Comparison of ENCODE assay signal across 11 mouse cellular contexts in the genomic region with DNA sequence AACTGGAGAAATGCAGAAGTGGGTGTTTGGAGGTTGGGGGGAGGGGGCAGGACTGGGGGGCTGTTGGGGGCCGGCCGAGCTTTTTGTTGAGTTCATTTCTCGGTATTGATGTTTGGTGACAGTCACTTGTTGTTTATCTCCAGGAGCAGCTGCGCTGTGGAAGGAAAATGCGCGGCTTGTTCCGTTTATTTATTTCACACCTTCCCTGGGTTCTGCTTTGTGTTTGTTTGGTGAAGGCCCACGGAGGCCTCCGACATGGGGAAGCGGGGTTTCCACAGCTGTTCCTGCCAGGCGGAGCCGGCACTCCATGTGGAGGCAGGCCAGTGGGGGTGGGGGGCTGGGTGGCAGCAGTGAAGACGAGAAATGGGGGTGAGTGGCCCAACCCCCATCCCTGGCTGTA.
DNase-seq lines count a peak whose midpoint lies in the region; ATAC-seq and TF ChIP-seq lines count a peak whose summit lies in the region.
"Had no signal": no experiment of that assay in that cellular context is flagged by ENCODE, and none has a peak within 500 bp of the region (broad histone marks: within the 10 kb centered on the region; RNA-seq: fewer than 3 reads in every experiment).

No protein-coding gene starts in this region.

- DNase-seq in layer of hippocampus, adult 9-11 months = peak; percentile 50
- DNase-seq in layer of hippocampus, postnatal 25 days (ENCODE audit: extremely low spot score in 1 of 2, low spot score in 1 of 2) = no peak
- DNase-seq in brain, embryonic 14.5 days (ENCODE audit: low read depth) = peak; percentile 89
- DNase-seq in cerebellum, adult 11 months = no peak
- no peak for DNase-seq in kidney, postnatal 4 days
- DNase-seq: heart, postnatal 14 days had no signal

- TF ChIP-seq CTCF in brain, embryonic 14.5 days (IDR thresholded peaks at IDR 0.05; ENCODE audit: borderline replicate concordance, extremely low read depth, insufficient read depth, insufficient read length) = no peak

- no peaks in the 10 kb centered on the region for H3K9me3 ChIP-seq in hindbrain, embryonic 12.5 days (replicated peaks)
- H3K9me3 ChIP-seq in midbrain, embryonic 13.5 days = no peaks in the 10 kb centered on the region
- H3K9me3 ChIP-seq in kidney, embryonic 16.5 days (ENCODE audit: low read length) = no peaks in the 10 kb centered on the region

- H3K27me3 ChIP-seq in hindbrain, embryonic 12.5 days = no peaks in the 10 kb centered on the region
- H3K27me3 ChIP-seq in midbrain, embryonic 13.5 days = no peaks in the 10 kb centered on the region
- no peaks in the 10 kb centered on the region for H3K27me3 ChIP-seq in kidney, embryonic 16.5 days (ENCODE audit: insufficient read depth, low read length)
- H3K27me3 ChIP-seq: CH12.LX had no signal

- 35% methylated on average over 13 of the region's 13 CpGs for WGBS in hindbrain, embryonic 12.5 days
- WGBS in midbrain, embryonic 13.5 days = 45% methylated on average over 13 of the region's 13 CpGs
- WGBS in kidney, embryonic 16.5 days = 42% methylated on average over 13 of the region's 13 CpGs

- no peak overlapping the region for H3K4me3 ChIP-seq in hindbrain, embryonic 12.5 days
- H3K4me3 ChIP-seq in midbrain, embryonic 13.5 days (replicated peaks) = no peak overlapping the region
- no peak overlapping the region for H3K4me3 ChIP-seq in kidney, embryonic 16.5 days (ENCODE audit: low read length)

- no peak overlapping the region for H3K9ac ChIP-seq in hindbrain, embryonic 12.5 days
- H3K9ac ChIP-seq in midbrain, embryonic 13.5 days (replicated peaks) = 0 out of 2 replicates have a peak overlapping the region, but pooled peaks have one; percentile 41
- no peak overlapping the region for H3K9ac ChIP-seq in kidney, embryonic 16.5 days (replicated peaks; ENCODE audit: low read length)

- no peak overlapping the region for H3K4me2 ChIP-seq in hindbrain, embryonic 12.5 days (replicated peaks)
- no peak overlapping the region for H3K4me2 ChIP-seq in midbrain, embryonic 13.5 days (replicated peaks)
- H3K4me2 ChIP-seq in kidney, embryonic 16.5 days (replicated peaks; ENCODE audit: low read depth, low read length) = no peak overlapping the region

- H3K27ac ChIP-seq in hindbrain, embryonic 12.5 days = peak overlapping the region; percentile 74
- peak overlapping the region; percentile 90 for H3K27ac ChIP-seq in midbrain, embryonic 13.5 days
- no peak overlapping the region for H3K27ac ChIP-seq in kidney, embryonic 16.5 days (ENCODE audit: low read length)

- TF ChIP-seq POLR2A in brain, embryonic 14.5 days (IDR thresholded peaks at IDR 0.05; ENCODE audit: borderline replicate concordance, extremely low read depth, insufficient read depth, insufficient read length, poor library complexity, severe bottlenecking) = no peak

- no peak for ATAC-seq in hindbrain, embryonic 12.5 days (ENCODE audit: low FRiP score)
- ATAC-seq in midbrain, embryonic 13.5 days = no peak
- ATAC-seq in kidney, embryonic 16.5 days (ENCODE audit: low FRiP score, low TSS enrichment) = no peak
- ATAC-seq: activated CD4-positive, CD25-positive, alpha-beta regulatory T cell, adult 4 months had no signal

- H3K36me3 ChIP-seq in hindbrain, embryonic 12.5 days = peaks cover 15% of the 10 kb centered on the region; the same call in 1 of the 2 replicates
- H3K36me3 ChIP-seq in midbrain, embryonic 13.5 days = peaks cover 20% of the 10 kb centered on the region
- peaks cover 14% of the 10 kb centered on the region for H3K36me3 ChIP-seq in kidney, embryonic 16.5 days (ENCODE audit: insufficient read depth, low read length)

- peaks cover 47% of the 10 kb centered on the region for H3K4me1 ChIP-seq in hindbrain, embryonic 12.5 days
- peaks cover 74% of the 10 kb centered on the region for H3K4me1 ChIP-seq in midbrain, embryonic 13.5 days (replicated peaks)
- H3K4me1 ChIP-seq in kidney, embryonic 16.5 days (ENCODE audit: insufficient read depth, low read length) = peaks cover 3% of the 10 kb centered on the region; the same call in 1 of the 2 replicates

Comparison
In these comparisons a context has a peak if more than half of its experiments do, and no peak if none do; other contexts are left out.
1. DNase-seq: peak in layer of hippocampus, adult 9-11 months (single experiment) and brain, embryonic 14.5 days (single experiment); none in layer of hippocampus, postnatal 25 days (0 of 2), cerebellum, adult 11 months (single experiment) and kidney, postnatal 4 days (0 of 2).